Mouse (Mus musculus) bone marrow macrophage, adult 2 months (primary cell): ENCODE measurements around the gene Olfr450. TPM values are rescaled to one million over a fixed set of nuclear protein-coding genes. Genes with fewer than 3 reads are reported as not detected.

Experiments
- H3K27ac ChIP-seq: 2 replicates; pipeline ENCODE4 v1.5.1; 2012; ENCODE audit warnings: low read depth, low read length; ENCODE audit not compliant: insufficient read depth
- H3K4me1 ChIP-seq: 2 replicates; pipeline ENCODE4 v1.6.1; 2012; ENCODE audit warnings: low read length; ENCODE audit not compliant: control insufficient read depth, insufficient read depth
- H3K4me3 ChIP-seq: 2 replicates; pipeline ENCODE4 v1.5.1; 2012; ENCODE audit warnings: mild to moderate bottlenecking, low read length, moderate library complexity; ENCODE audit not compliant: insufficient read depth
- CTCF ChIP-seq: IDR thresholded peaks from 2 replicates; pipeline ENCODE4 v1.5.1; 2012; ENCODE audit warnings: low read depth, mild to moderate bottlenecking, low read length, moderate library complexity
- POLR2A ChIP-seq: IDR thresholded peaks from 2 replicates; pipeline ENCODE4 v1.6.1; 2012; ENCODE audit warnings: mild to moderate bottlenecking, low read depth, low read length, borderline replicate concordance
- polyA plus RNA-seq: library from polyadenylated mRNA; stranded (reverse); fragments of >200 nt; gene quantifications from 2 replicates; pipeline ENCODE4 v1.2.4, GENCODE M21; 2012; ENCODE audit not compliant: missing spikeins, insufficient read depth, insufficient read length

Olfr450 gene
- polyA plus RNA-seq: not detected in 2 replicates

- Histone ChIP-seq H3K27ac (no peak within 1 kb of the TSS), H3K4me3 (no peak within 1 kb of the TSS), H3K4me1 (no peaks in the 10 kb centered on the region)
- TF ChIP-seq CTCF: no peak
- TF ChIP-seq POLR2A: no peak
These were observed at the start of gene Olfr450 for GRCm38 (mm10) chr6:42811639-42812038. TSS of gene Olfr450 (plus strand) at chr6:42811939.

- Histone ChIP-seq H3K4me1 (no peaks in the 10 kb centered on the region), H3K4me3 (no peak overlapping the region), H3K27ac (no peak overlapping the region)
- TF ChIP-seq POLR2A (no peak), CTCF (no peak)
These were observed 34.7 kb upstream of the Olfr450 start for GRCm38 (mm10) chr6:42777066-42777465.

GRCm38 (mm10) chr6:42784793-42785192 is 26.9 kb upstream of the Olfr450 start, which contains the start of gene Olfr452:
TSS of gene Olfr452 (plus strand) at chr6:42785093.
- H3K27ac ChIP-seq: no peak within 1 kb of the TSS
- TF ChIP-seq CTCF (no peak), POLR2A (no peak)
- H3K4me3 ChIP-seq: no peak within 1 kb of the TSS
- H3K4me1 ChIP-seq: no peaks in the 10 kb centered on the region

- Histone ChIP-seq H3K27ac (no peak overlapping the region), H3K4me1 (no peaks in the 10 kb centered on the region), H3K4me3 (no peak overlapping the region)
- TF ChIP-seq POLR2A (no peak), CTCF (no peak)
These were observed 21.3 kb upstream of the Olfr450 start for GRCm38 (mm10) chr6:42790247-42790948.

GRCm38 (mm10) chr6:42790949-42791556 is 20.7 kb upstream of the Olfr450 start:
- Histone ChIP-seq H3K4me1 (no peaks in the 10 kb centered on the region), H3K4me3 (no peak overlapping the region), H3K27ac (no peak overlapping the region)
- TF ChIP-seq CTCF (no peak), POLR2A (no peak)

- Histone ChIP-seq H3K4me3 (no peak overlapping the region), H3K4me1 (no peaks in the 10 kb centered on the region), H3K27ac (no peak overlapping the region)
- TF ChIP-seq POLR2A (no peak), CTCF (no peak)
These were observed 16.8 kb upstream of the Olfr450 start for GRCm38 (mm10) chr6:42794982-42795381.

- H3K4me1 ChIP-seq: no peaks in the 10 kb centered on the region
- TF ChIP-seq CTCF: no peak
- TF ChIP-seq POLR2A: no peak
- no peak within 1 kb of the TSS for H3K27ac ChIP-seq
- H3K4me3 ChIP-seq: no peak within 1 kb of the TSS
These were observed 22.3 kb downstream of the Olfr450 start, which contains the start of gene Olfr449 for GRCm38 (mm10) chr6:42834084-42834483. TSS of gene Olfr449 (plus strand) at chr6:42834384.

GRCm38 (mm10) chr6:42860222-42860819 is 48.6 kb downstream of the Olfr450 start:
- TF ChIP-seq POLR2A (no peak), CTCF (no peak)
- H3K27ac ChIP-seq: no peak overlapping the region
- H3K4me3 ChIP-seq: no peak overlapping the region
- no peaks in the 10 kb centered on the region for H3K4me1 ChIP-seq

Other genes with a start within 250 kb of the Olfr450 start
- not detected in 2 replicates for gene Tcaf3, start 214.2 kb upstream of the Olfr450 start, polyA plus RNA-seq
- gene Tcaf2, start 166.7 kb upstream of the Olfr450 start, polyA plus RNA-seq: not detected in 2 replicates
- 1.4 and 1.8 TPM in 2 replicates for gene Tcaf1, start 101.9 kb upstream of the Olfr450 start, polyA plus RNA-seq
- not detected in 2 replicates for gene Olfr453, start 72.6 kb upstream of the Olfr450 start, polyA plus RNA-seq
- gene Olfr38, start 55.5 kb upstream of the Olfr450 start, polyA plus RNA-seq: not detected in 2 replicates
- gene Olfr452, start 26.8 kb upstream of the Olfr450 start, polyA plus RNA-seq: not detected in 2 replicates
- not detected in 2 replicates for gene Olfr449, start 22.4 kb downstream of the Olfr450 start, polyA plus RNA-seq
- gene Olfr448, start 78.5 kb downstream of the Olfr450 start, polyA plus RNA-seq: not detected in 2 replicates
- not detected in 2 replicates for gene Olfr447, start 96.9 kb downstream of the Olfr450 start, polyA plus RNA-seq
- not detected in 2 replicates for gene Olfr446, start 109.4 kb downstream of the Olfr450 start, polyA plus RNA-seq
- not detected in 2 replicates for gene Olfr444, start 137.1 kb downstream of the Olfr450 start, polyA plus RNA-seq